Mouse (Mus musculus) heart, adult 2 months (tissue): Measurements from ENCODE around the gene Syngr2.

Experiments used
- CTCF ChIP-seq: fragments of 200-600 bp; IDR thresholded peaks from 2 replicates; pipeline ENCODE4 v1.8.1; 2022; ENCODE audit warnings: antibody characterized with exemption, mild to moderate bottlenecking, moderate library complexity
- EP300 ChIP-seq: fragments of 200-500 bp; IDR thresholded peaks from 2 replicates; pipeline ENCODE4 v1.6.1; 2011; ENCODE audit warnings: low read depth, low read length, control low read depth; ENCODE audit not compliant: insufficient read depth
- POLR2A ChIP-seq: fragments of 200-500 bp; IDR thresholded peaks from 2 replicates; pipeline ENCODE4 v1.6.1; 2011; ENCODE audit warnings: mild to moderate bottlenecking, low read depth, low read length, control low read depth; ENCODE audit not compliant: insufficient read depth

GRCm38 (mm10) chr11:117781199-117781821 lies 28.2 kb upstream of the Syngr2 start:
- no peak for TF ChIP-seq CTCF
- peak; percentile 31; the same call in 1 of the 2 replicates for TF ChIP-seq POLR2A
- 0 out of 2 replicates have a peak, but pooled peaks have one; percentile 4 for TF ChIP-seq EP300
